Mouse (Mus musculus) cortical plate, adult 2 months (tissue): ENCODE data around the gene Atp6v1f.

Source experiments
- CTCF ChIP-seq: fragments of 200-500 bp; IDR thresholded peaks from 2 replicates; pipeline ENCODE4 v1.5.1; 2011; ENCODE audit warnings: mild to moderate bottlenecking, control low read depth, low read length; ENCODE audit not compliant: insufficient read depth; ENCODE audit errors: extremely low read depth
- POLR2A ChIP-seq: fragments of 200-500 bp; IDR thresholded peaks from 2 replicates; pipeline ENCODE4 v1.6.1; 2011; ENCODE audit warnings: mild to moderate bottlenecking, low read length, control low read depth; ENCODE audit not compliant: insufficient read depth; ENCODE audit errors: extremely low read depth

GRCm38 (mm10) chr6:29426331-29426730 is 41.2 kb upstream of the Atp6v1f start:
- TF ChIP-seq CTCF: no peak
- no peak for TF ChIP-seq POLR2A
